Mouse (Mus musculus): Measurements from ENCODE around the gene C1s1.
"Not testable (repeated sequence)": the region's sequence is repeated elsewhere in the genome, so short reads cannot be mapped to it uniquely, and the experiment has no call there.

C1s1 gene

GRCm38 (mm10) chr6:124542284-124542683, at the start of gene C1s1:
Gene C1s1, minus strand, starts transcription at chr6:124542359.
- DNase-seq (ENCODE audit: low spot score in 2 of 2): peak; percentile 59 to 70

- DNase-seq (ENCODE audit: low spot score in 2 of 2): no peak
These were observed 46.6 kb upstream of the C1s1 start for GRCm38 (mm10) chr6:124588771-124589170.

GRCm38 (mm10) chr6:124586266-124586665, 44.1 kb upstream of the C1s1 start:
- DNase-seq (ENCODE audit: low spot score in 2 of 2): no peak

- DNase-seq (ENCODE audit: low spot score in 2 of 2): no peak
These were observed 43.6 kb upstream of the C1s1 start for GRCm38 (mm10) chr6:124585761-124586160.

- DNase-seq (ENCODE audit: low spot score in 2 of 2): no peak
These were observed 42.8 kb upstream of the C1s1 start for GRCm38 (mm10) chr6:124584935-124585334.

- no peak for DNase-seq (ENCODE audit: low spot score in 2 of 2)
These were observed 40.1 kb upstream of the C1s1 start for GRCm38 (mm10) chr6:124582231-124582630.

- DNase-seq (ENCODE audit: low spot score in 2 of 2): not testable (repeated sequence)
These were observed 38.0 kb upstream of the C1s1 start for GRCm38 (mm10) chr6:124580155-124580554.

GRCm38 (mm10) chr6:124575155-124575678, 33.1 kb upstream of the C1s1 start:
- not testable (repeated sequence) for DNase-seq (ENCODE audit: low spot score in 2 of 2)

- DNase-seq (ENCODE audit: low spot score in 2 of 2): peak; percentile 76 to 78
These were observed 27.9 kb upstream of the C1s1 start, which contains the start of gene C1rb for GRCm38 (mm10) chr6:124570026-124570425. Gene C1rb, plus strand, starts transcription at chr6:124570294.

- not testable (repeated sequence) for DNase-seq (ENCODE audit: low spot score in 2 of 2)
These were observed 19.5 kb upstream of the C1s1 start for GRCm38 (mm10) chr6:124561611-124562010.

- DNase-seq (ENCODE audit: low spot score in 2 of 2): not testable (repeated sequence)
These were observed 19.0 kb upstream of the C1s1 start for GRCm38 (mm10) chr6:124561156-124561555.

GRCm38 (mm10) chr6:124555956-124556355, 13.8 kb upstream of the C1s1 start:
- not testable (repeated sequence) for DNase-seq (ENCODE audit: low spot score in 2 of 2)

GRCm38 (mm10) chr6:124552766-124553165, 10.6 kb upstream of the C1s1 start:
- DNase-seq (ENCODE audit: low spot score in 2 of 2): no peak

- DNase-seq (ENCODE audit: low spot score in 2 of 2): no peak
These were observed 6.9 kb upstream of the C1s1 start for GRCm38 (mm10) chr6:124549023-124549550.

- DNase-seq (ENCODE audit: low spot score in 2 of 2): not testable (repeated sequence)
These were observed 5.8 kb upstream of the C1s1 start for GRCm38 (mm10) chr6:124547979-124548378.

- no peak for DNase-seq (ENCODE audit: low spot score in 2 of 2)
These were observed 3.3 kb upstream of the C1s1 start for GRCm38 (mm10) chr6:124545425-124545824.

- DNase-seq (ENCODE audit: low spot score in 2 of 2): peak; percentile 15 to 17
These were observed 2.3 kb upstream of the C1s1 start for GRCm38 (mm10) chr6:124544466-124544865.

- not testable (repeated sequence) for DNase-seq (ENCODE audit: low spot score in 2 of 2)
These were observed 983 bp downstream of the C1s1 start for GRCm38 (mm10) chr6:124541176-124541575.

- DNase-seq (ENCODE audit: low spot score in 2 of 2): not testable (repeated sequence)
These were observed 5.9 kb downstream of the C1s1 start for GRCm38 (mm10) chr6:124536125-124536829.

- DNase-seq (ENCODE audit: low spot score in 2 of 2): no peak
These were observed 11.1 kb downstream of the C1s1 start for GRCm38 (mm10) chr6:124531077-124531476.

- no peak for DNase-seq (ENCODE audit: low spot score in 2 of 2)
These were observed 14.3 kb downstream of the C1s1 start for GRCm38 (mm10) chr6:124527881-124528280.

- DNase-seq (ENCODE audit: low spot score in 2 of 2): peak; percentile 39 to 57
These were observed 20.1 kb downstream of the C1s1 start for GRCm38 (mm10) chr6:124522082-124522481.

- DNase-seq (ENCODE audit: low spot score in 2 of 2): not testable (repeated sequence)
These were observed 24.4 kb downstream of the C1s1 start for GRCm38 (mm10) chr6:124517733-124518132.

Measured in right cerebral cortex, adult 2 months (tissue).